Mouse (Mus musculus) liver, postnatal 0 days (tissue): ENCODE results near the gene Tex261. TPM values are rescaled to one million over a fixed set of nuclear protein-coding genes. Genes with fewer than 3 reads are reported as not detected.
"Not testable (repeated sequence)": the region's sequence is repeated elsewhere in the genome, so short reads cannot be mapped to it uniquely, and the experiment has no call there.

Experiments used
- ATAC-seq: fragments of 200-750 bp; cut with Nextera tagmentation; 2 replicates; pipeline ENCODE4 v1.8.0; 2017; ENCODE audit warnings: mild to moderate bottlenecking, moderate library complexity
- DNase-seq: peaks from one replicate; pipeline ENCODE4 v3.0.0-alpha.2; 2016
- H3K27ac ChIP-seq: fragments of 300-500 bp; sonication (generic); 2 replicates; pipeline ENCODE4 v1.5.1; 2014; ENCODE audit warnings: antibody characterized with exemption, moderate library complexity, mild to moderate bottlenecking, low read depth
- H3K27me3 ChIP-seq: fragments of 300-500 bp; sonication (generic); 2 replicates; pipeline ENCODE4 v1.6.1; 2014; ENCODE audit warnings: low read length, control low read depth, mixed read lengths; ENCODE audit not compliant: insufficient read depth
- H3K36me3 ChIP-seq: fragments of 300-500 bp; sonication (generic); replicated peaks from 2 replicates; pipeline ENCODE4 v1.6.1; 2014; ENCODE audit warnings: mild to moderate bottlenecking, control low read depth, low read length, moderate library complexity, mixed read lengths; ENCODE audit not compliant: insufficient read depth
- H3K4me1 ChIP-seq: fragments of 300-500 bp; sonication (generic); 2 replicates; pipeline ENCODE4 v1.6.1; 2014; ENCODE audit warnings: antibody characterized with exemption, mild to moderate bottlenecking, control low read depth; ENCODE audit not compliant: insufficient read depth
- H3K4me2 ChIP-seq: fragments of 300-500 bp; sonication (generic); 2 replicates; pipeline ENCODE4 v1.6.1; 2014; ENCODE audit warnings: low read depth, mild to moderate bottlenecking, low read length, moderate library complexity, mixed read lengths
- H3K4me3 ChIP-seq: fragments of 300-500 bp; sonication (generic); 2 replicates; pipeline ENCODE4 v1.5.1; 2014; ENCODE audit warnings: low read depth, low read length
- H3K9ac ChIP-seq: fragments of 300-500 bp; sonication (generic); replicated peaks from 2 replicates; pipeline ENCODE4 v1.6.1; 2014; ENCODE audit warnings: mild to moderate bottlenecking, moderate library complexity
- H3K9me3 ChIP-seq: fragments of 300-500 bp; sonication (generic); 2 replicates; pipeline ENCODE4 v1.6.1; 2016; ENCODE audit warnings: mild to moderate bottlenecking, control low read depth, low read length, mixed read lengths
- CTCF ChIP-seq: sonication (generic); IDR thresholded peaks from 2 replicates; pipeline ENCODE4 v1.5.1; 2016; ENCODE audit warnings: antibody characterized with exemption, low read depth
- EP300 ChIP-seq: IDR thresholded peaks from 2 replicates; pipeline ENCODE4 v1.6.1; 2016; ENCODE audit warnings: antibody characterized with exemption, low read depth, mild to moderate bottlenecking
- WGBS: fragments of 180-500 bp; shearing (Covaris S2); extraction: QIAGEN DNeasy Blood & Tissue Kit; methylation state at CpG from one replicate; pipeline ENCODE4 v1.1.7; 2014; ENCODE audit not compliant: insufficient replicate concordance; 5-methylcytosine and 5-hydroxymethylcytosine counted together
- polyA plus RNA-seq: library from polyadenylated mRNA; unstranded; fragments of >200 nt; fragmentation: Nextera tagmentation; extraction: Ambion mirVana; gene quantifications from 2 replicates; pipeline ENCODE4 v1.2.1, GENCODE M21; 2015

Tex261 gene
- polyA plus RNA-seq, 1 experiment from 2014 or later: 68.3 TPM

GRCm38 (mm10) chr6:83802033-83802432 is 26.4 kb upstream of the Tex261 start:
- Histone ChIP-seq H3K9ac (no peak overlapping the region), H3K4me2 (no peak overlapping the region), H3K9me3 (no peaks in the 10 kb centered on the region), H3K27ac (no peak overlapping the region), H3K27me3 (no peaks in the 10 kb centered on the region), H3K4me3 (no peak overlapping the region), H3K4me1 (no peaks in the 10 kb centered on the region), H3K36me3 (peaks cover 35% of the 10 kb centered on the region)
- ATAC-seq (no peak), DNase-seq (no peak)
- TF ChIP-seq CTCF (no peak), EP300 (no peak)
- WGBS: 87% methylated on average over 5 of the region's 5 CpGs

GRCm38 (mm10) chr6:83796686-83797085 is 21.1 kb upstream of the Tex261 start:
- WGBS: 58% methylated on average over 3 of the region's 3 CpGs
- DNase-seq (no peak), ATAC-seq (no peak)
- no peak overlapping the region for H3K4me2 ChIP-seq
- H3K4me3 ChIP-seq: no peak overlapping the region
- TF ChIP-seq EP300 (no peak), CTCF (peak; percentile 18)
- no peaks in the 10 kb centered on the region for H3K27me3 ChIP-seq
- H3K27ac ChIP-seq: no peak overlapping the region
- H3K9me3 ChIP-seq: no peaks in the 10 kb centered on the region
- H3K9ac ChIP-seq: no peak overlapping the region
- H3K4me1 ChIP-seq: peaks cover 20% of the 10 kb centered on the region
- peaks cover 27% of the 10 kb centered on the region for H3K36me3 ChIP-seq

GRCm38 (mm10) chr6:83795492-83795900 is 19.9 kb upstream of the Tex261 start:
- Histone ChIP-seq H3K9ac (peak overlapping the region; percentile 83), H3K9me3 (no peaks in the 10 kb centered on the region), H3K27me3 (no peaks in the 10 kb centered on the region), H3K4me3 (peak overlapping the region; percentile 73), H3K27ac (peak overlapping the region; percentile 97), H3K4me1 (peaks cover 23% of the 10 kb centered on the region), H3K36me3 (peaks cover 17% of the 10 kb centered on the region), H3K4me2 (peak overlapping the region; percentile 98)
- DNase-seq (peak; percentile 45), ATAC-seq (peak; percentile 16)
- 2% methylated on average over 13 of the region's 13 CpGs for WGBS
- TF ChIP-seq CTCF (no peak), EP300 (0 out of 2 replicates have a peak, but pooled peaks have one; percentile 45)

GRCm38 (mm10) chr6:83794760-83795296 is 19.2 kb upstream of the Tex261 start, which contains the start of gene Nagk:
TSS of gene Nagk (plus strand) at chr6:83794982.
- TF ChIP-seq CTCF (no peak), EP300 (no peak)
- Histone ChIP-seq H3K4me2 (peak within 1 kb of the TSS; percentile 98), H3K9ac (peak within 1 kb of the TSS; percentile 83), H3K9me3 (no peaks in the 10 kb centered on the region), H3K4me3 (peak within 1 kb of the TSS; percentile 73), H3K27ac (peak within 1 kb of the TSS; percentile 97), H3K27me3 (no peaks in the 10 kb centered on the region), H3K36me3 (0 out of 2 replicates have a peak, but pooled peaks cover 12% of the 10 kb centered on the region), H3K4me1 (peaks cover 23% of the 10 kb centered on the region)
- DNase-seq: peak; percentile 94
- ATAC-seq: peak; percentile 93
- WGBS: under 1% methylated on average over 42 of the region's 43 CpGs

GRCm38 (mm10) chr6:83791251-83791890 is 15.8 kb upstream of the Tex261 start:
- Histone ChIP-seq H3K4me2 (no peak overlapping the region), H3K4me3 (no peak overlapping the region), H3K36me3 (no peaks in the 10 kb centered on the region), H3K9me3 (no peaks in the 10 kb centered on the region), H3K9ac (no peak overlapping the region), H3K27ac (no peak overlapping the region), H3K27me3 (no peaks in the 10 kb centered on the region), H3K4me1 (peaks cover 20% of the 10 kb centered on the region)
- TF ChIP-seq EP300 (no peak), CTCF (no peak)
- no peak for ATAC-seq
- WGBS: 33% methylated on average over 4 of the region's 4 CpGs
- DNase-seq: no peak

- DNase-seq, H3K9ac ChIP-seq, H3K27me3 ChIP-seq, H3K4me3 ChIP-seq, H3K9me3 ChIP-seq, H3K27ac ChIP-seq, H3K36me3 ChIP-seq, ATAC-seq, H3K4me2 ChIP-seq: not testable (repeated sequence)
- H3K4me1 ChIP-seq: peaks cover 14% of the 10 kb centered on the region
- WGBS: 80% methylated on average over 5 of the region's 5 CpGs
Measured at GRCm38 (mm10) chr6:83790533-83790932, 14.9 kb upstream of the Tex261 start.
